Mouse (Mus musculus): Measurements from ENCODE around the gene Arxes2.
"Not testable (repeated sequence)": the region's sequence is repeated elsewhere in the genome, so short reads cannot be mapped to it uniquely, and the experiment has no call there.

The Arxes2 gene

DNA sequence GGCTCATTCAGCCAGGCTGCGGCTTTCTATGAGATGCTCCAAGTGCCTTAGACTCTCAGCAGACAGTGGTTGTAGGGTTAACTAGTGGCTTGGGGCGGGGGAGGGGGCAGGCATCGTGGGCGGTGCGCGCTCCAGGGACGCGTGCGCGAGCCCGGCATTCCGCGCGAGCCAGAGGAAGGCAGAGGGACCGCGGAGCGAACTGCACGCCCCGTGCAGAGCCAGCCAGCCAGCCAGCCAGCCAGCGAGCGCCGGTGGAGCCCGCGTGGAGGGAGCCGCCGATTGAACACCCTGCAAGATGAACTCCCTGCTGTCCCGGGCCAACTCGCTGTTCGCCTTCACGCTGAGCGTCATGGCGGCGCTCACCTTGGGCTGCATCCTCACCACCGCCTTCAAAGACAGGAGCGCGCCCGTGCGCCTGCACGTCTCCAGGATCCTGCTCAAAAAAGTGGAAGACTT is at the start of gene Arxes2:
TSS of gene Arxes2 (plus strand) at position 161 of the 456 bp plus-strand sequence.
- DNase-seq (ENCODE audit: low spot score in 2 of 2): not testable (repeated sequence)

DNA sequence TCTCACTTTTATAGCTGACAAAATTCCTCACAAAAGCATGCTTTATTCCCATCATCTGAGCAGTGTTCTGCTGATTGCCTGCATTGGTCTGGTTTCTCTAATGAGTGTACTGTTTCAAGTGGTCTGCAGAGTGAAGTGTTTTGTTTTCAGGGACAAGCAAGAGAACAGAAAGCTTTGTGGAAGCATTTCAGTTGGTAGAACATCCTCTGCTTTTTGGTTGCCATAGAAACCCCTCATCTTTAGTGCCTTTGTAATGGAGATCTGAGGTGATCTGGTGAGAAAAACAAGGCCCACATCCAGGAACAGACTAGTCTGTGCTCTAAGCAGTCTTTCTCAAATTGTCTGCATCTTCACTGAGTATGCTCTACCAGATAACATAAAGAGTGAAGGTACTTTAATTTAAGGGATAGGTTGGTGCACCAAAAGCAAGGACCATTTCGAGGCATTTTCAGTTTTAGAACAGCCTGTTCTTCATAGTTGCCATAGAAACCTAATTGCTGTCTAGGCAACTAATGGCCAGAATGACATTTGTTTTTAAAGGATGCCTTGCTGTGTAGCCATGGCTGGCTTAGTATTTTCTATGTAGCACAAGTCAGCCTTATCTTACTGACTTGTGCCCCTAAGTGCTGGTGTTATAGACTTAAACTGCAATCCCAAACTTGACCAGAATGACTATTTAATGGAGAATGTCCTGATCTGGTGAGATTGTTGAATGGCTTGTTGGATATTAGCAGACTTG is 44.8 kb upstream of the Arxes2 start:
- no peak for DNase-seq (ENCODE audit: low spot score in 2 of 2)

DNA sequence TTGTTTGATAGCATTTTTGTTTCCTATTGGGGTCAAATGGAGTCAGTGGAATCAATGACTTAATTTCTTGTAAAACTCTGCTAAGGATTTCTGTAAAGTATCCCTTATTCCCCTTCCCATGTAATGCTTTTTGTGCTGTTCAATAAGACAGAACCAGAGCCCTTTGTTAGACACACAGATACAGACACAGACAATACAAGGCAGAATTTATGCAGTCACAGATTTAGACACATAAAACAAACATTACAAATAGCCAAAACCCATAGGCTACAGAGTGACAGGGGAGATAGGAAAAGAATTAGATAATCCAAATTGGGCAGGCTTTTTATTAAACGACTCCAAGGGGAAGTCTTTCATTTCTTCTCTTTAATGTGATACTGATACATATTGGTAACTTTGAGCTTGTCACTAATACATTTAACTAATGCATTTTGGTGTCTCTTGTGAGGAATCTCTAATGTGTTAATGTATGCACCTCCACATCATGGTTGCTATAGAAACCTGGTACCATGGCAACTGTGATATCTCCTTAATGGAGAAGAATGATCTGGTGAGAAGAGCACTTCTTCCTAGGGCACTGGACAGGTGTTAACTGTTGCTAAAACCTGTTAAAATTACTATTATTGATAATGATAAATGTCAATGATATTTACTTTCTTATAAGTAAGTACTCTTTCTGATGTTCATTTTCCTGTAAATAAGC is 36.5 kb upstream of the Arxes2 start:
- no peak for DNase-seq (ENCODE audit: low spot score in 2 of 2)

DNA sequence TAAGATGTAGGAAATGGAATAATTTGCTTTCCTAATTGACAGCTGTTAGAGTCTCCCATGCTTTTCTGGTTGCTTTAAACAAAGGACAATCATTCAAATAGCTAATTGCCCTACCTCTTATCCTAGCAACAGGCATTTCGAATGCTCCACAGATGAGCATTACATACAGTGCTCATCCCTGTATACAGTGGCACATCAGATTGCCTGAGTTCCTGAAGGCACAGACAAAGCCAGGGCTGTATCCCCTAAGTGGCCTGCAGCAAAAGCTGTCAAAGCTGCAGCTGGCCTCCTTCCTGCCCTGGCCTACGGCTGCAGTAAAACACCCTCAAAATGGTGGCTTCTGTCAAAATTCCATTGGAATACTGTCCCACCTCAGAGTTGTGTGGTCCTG is 35.9 kb upstream of the Arxes2 start:
- DNase-seq (ENCODE audit: low spot score in 2 of 2): no peak

DNA sequence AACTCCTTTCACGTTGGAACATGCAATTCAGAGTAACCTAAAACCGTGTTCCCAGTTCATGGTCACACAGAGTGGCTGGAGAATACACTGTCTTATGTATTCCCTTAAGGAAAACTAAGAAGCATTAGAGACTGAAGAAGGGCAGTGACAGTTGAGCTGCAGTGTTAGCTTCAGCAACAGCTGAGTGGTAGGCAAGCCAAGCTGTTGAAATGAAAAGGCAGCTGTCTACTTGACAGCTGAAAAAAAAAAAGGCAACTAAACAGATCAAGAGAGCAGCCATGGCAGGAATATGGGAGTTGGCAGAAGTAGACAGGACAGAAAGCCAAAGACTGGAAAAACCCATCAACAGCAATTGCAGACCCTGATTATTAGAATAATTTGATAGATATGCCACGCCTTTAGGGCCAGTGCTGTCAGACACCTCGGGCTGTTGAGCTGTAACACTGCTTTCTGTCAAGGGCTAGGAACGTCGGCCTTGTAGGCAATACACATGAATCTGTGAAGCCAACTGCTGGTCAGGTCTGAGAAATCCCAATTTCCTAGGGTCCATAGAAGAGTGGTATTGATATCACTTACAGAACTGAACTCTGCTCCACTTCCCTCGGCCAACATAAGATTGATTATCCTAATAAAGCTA is 34.9 kb upstream of the Arxes2 start:
- no peak for DNase-seq (ENCODE audit: low spot score in 2 of 2)

DNA sequence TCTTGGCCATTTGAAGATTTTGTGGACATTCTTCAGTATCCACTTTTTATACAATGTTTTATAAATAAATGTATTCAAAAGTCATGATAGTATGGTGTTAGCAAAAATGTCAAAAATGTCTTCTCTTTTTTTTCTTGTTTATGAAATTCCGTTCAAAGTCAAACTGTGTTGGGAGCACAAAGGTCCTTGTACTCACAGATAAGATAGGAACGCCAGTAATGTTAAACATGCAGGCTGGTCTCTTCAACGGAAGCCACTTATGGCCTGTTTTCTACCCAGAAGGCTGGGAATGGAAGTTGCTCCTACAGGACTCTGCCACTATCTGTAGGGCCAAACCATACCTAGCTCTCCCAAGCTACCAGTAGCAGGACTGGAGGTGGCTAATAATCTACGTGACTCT is 34.1 kb upstream of the Arxes2 start:
- DNase-seq (ENCODE audit: low spot score in 2 of 2): no peak

DNA sequence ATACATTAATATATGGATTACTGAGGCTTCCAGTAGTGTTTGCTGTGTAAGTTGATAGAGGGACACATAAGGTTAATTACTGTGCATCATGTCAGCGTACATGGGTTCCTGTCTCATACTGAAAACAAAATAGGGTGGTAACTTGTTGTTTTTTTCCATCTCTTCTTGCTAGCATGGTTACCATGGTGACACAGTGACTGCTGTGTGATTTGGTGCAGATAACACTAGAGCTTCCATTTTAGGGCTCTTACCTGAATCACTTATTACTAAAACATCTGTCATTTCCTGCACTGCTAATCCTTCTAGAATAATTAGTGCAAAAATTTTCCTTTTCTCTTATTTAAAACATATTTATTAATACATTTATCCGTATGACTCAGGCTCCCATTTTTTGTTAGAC is 31.3 kb upstream of the Arxes2 start:
- DNase-seq (ENCODE audit: low spot score in 2 of 2): no peak

DNA sequence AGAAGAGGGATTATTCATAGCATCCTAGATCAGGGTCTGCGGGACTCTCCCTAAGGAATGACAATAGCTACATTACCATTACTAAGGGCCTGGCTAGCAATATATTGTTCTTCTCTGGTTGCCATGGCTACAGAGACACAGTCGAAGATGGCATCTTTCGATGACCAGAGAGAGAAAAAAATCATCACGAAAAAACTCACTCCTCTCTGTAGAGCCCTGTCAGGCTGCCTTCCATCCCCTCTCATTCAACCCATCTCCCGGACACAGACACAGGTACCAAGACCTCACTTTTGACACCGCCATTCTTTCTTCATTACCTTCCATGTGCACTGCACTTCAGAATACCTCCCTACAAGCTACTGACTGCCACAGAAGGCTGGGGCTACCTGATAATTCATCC is 30.5 kb upstream of the Arxes2 start:
- no peak for DNase-seq (ENCODE audit: low spot score in 2 of 2)

DNA sequence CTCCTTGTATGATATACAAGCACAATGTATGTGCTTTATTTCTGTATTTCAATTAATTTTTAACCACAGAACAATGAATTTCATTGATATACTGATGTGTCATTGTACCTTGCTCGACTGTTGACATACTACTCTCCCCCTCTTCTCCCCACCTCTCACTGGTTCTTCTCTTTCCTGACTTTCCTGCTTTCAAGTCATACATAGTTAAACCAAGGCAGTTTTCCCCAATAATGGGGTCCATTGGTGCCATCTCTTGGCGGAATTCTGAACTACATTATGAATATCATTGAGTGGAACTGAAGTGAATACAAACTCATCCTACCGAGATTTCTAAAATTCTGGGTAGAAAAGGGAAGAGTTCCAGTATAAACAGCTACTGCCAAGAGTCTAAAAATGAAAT is 30.0 kb upstream of the Arxes2 start:
- DNase-seq (ENCODE audit: low spot score in 2 of 2): no peak

DNA sequence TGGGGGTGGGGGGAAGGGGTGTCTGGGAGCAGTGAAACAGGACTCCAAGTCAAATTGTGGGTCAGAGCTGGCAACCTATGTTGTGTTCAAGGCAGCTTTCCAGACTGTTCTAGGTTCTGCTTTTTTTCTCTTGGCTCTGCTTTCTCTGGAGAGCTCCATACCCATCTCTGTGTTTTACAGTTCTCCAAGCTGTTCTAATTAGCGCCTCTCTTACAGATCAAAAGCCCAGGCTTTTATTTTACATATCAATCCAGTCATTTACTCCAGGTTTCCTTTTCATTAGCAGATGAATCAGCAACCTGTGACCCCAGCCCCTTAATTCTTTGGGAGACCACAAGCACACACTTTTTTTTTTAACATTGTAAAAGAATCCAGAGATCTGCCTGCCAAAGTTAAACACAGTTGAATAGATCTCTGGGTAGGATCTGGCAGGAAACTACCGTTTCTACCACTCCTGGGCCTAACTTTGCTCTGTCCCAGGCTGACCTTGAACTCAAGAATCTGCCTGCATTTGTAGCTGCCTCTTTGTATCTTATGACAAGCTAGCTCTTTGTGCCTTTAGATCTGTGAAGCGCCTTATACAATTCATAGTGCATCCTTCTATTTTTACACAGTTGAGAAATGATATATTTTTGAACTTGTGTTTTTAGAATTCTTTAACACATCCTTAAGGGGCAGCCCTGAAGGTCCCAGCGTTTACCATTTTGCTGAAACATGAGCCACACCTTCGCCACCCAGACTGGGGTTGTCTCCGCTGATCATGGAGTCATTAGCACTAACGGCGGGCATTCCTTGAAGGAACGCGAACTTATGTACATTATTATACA is 19.8 kb upstream of the Arxes2 start:
- DNase-seq (ENCODE audit: low spot score in 2 of 2): no peak

DNA sequence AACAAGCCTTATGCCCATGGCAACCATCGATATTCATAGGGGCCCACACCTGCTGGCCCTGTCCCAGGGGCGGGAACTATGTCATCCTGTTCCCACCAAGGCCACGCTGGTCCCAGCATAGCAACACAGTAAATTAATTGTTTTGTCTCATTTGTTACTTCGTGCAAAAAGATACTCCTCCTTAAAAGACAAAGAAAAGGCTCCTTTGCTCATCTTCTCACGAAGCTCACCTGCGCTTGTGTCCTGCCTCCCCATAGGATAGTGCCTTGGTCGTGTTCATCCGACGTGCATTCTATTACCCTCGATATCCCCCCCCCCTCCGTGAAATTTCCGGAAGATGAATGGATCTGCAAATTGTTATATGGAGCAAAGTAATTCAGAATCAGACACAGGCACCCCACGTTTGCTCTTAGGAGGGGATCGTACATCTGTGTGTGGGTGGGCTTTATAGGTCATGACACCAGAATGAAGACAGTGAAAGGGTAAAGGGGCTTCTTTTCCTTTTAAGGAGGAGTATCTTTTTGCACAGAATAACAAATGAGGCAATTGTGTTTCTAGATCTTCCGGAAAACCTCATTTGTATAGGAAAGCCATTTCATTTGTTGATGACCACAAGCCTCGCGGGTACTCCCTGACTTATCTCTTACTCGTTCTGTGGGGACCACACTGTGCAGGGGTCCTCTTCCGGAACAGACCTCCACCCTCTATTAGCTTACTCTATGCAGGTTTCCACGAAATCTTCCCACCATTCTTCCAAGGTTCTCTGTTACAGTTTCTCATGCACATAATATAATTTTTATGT is 19.0 kb upstream of the Arxes2 start:
- no peak for DNase-seq (ENCODE audit: low spot score in 2 of 2)

DNA sequence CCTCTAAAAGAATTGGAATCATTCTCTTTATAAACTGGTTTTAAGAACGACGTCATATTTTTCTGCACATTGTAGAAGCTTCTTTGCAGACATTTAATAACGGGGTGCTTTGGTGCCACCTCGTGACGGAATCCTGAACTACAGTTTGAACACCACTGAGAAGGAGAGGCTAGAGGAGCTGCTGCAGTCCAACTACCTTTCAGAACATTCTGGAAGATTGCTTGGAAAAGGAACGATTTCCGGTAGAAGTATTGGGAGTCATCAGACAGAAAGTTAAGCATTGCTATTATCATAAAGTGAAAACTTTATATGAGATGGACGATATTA is 18.4 kb upstream of the Arxes2 start:
- DNase-seq (ENCODE audit: low spot score in 2 of 2): peak; percentile 20 to 74

DNA sequence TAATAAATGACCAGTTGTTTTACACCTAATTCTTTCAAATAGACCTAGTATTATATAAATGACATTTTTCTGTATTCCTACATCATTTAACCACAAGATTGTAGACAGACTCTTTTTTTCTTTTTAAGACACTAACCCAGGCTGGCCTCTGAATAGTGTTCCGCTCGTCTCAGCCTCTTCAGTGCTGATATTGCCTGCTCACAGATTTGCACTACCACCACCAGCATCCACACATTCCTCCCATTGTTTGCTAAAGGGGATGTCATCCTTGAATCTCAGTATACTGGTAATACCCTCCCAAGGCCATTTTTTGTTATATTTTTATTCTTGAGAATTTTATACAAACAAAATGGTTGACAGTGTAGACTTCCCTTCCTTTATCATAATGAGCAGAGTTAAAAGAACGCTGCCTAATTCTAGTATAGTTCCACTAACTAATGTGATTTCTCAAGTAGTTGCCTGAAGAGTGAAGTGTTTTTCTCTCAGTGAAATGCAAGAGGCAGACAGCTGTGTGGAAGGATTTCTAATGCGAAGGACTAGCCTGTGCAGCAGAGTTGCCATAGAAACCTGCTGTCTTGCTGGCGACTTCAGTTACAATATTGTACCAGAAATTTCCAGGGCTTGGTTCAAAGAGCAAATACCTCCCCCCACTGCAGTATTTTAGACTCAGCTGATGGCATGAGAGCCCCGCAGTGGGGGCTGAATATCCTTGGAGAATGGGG is 8.9 kb upstream of the Arxes2 start:
- DNase-seq (ENCODE audit: low spot score in 2 of 2): no peak

DNA sequence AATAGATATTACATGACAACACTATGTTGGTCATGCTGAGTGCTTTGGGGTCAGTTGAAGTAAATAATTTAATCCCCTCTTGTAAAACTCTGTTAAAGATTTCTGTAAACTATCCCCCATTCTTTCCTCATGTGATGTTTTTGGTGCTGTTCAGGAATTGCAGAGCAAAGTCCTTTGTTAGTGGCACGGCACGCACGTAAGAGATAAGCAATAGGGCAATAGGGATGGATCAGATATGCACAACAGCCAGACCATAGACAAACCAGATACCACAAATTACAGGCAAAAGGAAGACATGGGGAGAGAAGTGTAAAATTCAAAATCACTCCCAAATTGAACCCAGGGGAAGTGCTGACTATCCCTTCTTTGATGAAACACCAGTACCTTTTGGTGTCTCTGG is 7.4 kb upstream of the Arxes2 start:
- no peak for DNase-seq (ENCODE audit: low spot score in 2 of 2)

DNA sequence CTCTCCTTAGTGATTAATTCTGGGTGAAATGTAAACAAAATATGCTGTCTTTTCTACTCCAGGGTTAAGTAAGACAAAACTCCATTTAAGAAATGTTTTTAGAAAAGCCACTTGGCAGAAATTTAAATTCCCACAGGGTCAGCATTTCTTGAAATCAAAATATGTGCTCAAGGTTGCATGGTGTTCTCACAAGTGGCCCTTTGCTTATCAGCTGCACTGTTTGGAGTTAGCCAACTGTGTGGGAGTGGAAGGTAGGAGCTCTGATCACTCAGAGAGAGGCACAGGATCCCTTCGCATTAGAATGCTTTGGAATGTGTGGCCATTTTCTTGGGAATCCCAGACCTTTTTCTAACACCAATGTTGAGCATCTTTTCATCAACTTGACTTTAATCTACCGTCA is 3.0 kb upstream of the Arxes2 start:
- DNase-seq (ENCODE audit: low spot score in 2 of 2): no peak

DNA sequence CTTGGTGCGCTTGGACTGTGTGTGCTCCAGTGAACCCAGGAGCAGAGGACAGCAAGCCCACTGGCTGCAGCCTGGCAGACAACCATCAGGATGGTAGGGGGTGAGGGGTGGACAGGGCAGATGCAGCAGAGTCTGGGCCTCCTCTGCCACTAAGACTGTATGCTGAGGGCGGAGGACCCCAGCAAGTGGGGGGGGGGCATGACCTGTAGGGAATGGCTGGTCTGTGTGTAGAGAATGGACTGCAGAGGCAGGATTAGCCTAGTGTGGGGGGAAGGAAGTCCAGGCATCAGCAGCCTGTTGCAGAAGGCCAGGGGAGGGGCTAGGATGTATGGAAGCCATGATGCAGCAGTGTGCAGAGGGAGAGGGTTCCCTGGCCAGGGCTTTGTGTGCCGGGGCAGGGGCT is 431 bp upstream of the Arxes2 start:
- DNase-seq (ENCODE audit: low spot score in 2 of 2): not testable (repeated sequence)

DNA sequence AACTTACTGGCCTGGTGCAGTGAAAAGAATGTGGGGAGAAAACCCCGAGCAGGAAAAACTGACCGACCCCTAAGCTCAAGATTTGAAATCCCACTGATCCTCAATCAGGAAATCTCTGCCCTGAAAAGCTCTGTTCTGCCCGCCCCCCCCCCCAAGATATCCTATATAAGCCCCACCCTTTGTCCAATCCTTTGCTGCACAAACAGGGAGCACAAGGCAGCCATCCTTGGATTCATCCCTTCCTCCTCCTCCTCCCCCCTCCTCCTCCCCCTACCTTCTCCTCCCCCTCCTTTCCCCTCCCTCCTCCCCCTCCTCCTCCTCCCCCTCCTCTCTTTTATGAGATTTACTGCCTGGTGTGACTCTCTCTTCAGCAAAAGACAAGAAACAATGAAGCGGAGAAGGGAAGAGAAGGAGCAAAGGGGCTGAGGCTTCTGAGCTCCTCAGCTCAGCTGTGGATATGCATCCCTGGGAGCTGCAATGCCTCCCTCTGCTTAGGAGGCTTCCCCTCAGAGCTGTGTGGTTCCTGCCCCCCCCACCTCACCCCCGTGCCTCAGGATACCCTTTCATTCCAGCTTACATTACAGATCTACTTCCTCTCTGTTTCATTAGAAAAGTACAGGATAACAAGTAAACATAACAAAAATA is 13.7 kb downstream of the Arxes2 start:
- no peak for DNase-seq (ENCODE audit: low spot score in 2 of 2)

DNA sequence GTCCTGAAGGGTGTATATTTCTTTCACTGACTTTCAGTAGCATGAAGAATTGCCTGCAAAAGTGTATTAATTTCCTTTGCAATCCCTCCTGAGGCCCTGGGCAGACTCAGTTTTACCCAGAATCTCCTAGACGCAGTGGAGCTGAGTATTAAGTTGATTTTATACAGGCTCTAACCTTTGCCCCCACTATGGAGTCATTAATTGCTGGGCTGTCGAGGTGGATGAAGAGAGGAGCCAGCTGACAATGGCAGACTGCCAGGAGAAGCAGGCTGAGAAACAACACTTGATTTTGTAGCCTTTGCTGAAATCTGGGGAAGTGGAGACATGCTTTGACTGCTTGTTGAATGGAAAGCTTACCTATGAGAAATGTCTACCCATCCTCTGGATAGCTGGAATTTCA is 20.8 kb downstream of the Arxes2 start:
- DNase-seq (ENCODE audit: low spot score in 2 of 2): no peak

DNA sequence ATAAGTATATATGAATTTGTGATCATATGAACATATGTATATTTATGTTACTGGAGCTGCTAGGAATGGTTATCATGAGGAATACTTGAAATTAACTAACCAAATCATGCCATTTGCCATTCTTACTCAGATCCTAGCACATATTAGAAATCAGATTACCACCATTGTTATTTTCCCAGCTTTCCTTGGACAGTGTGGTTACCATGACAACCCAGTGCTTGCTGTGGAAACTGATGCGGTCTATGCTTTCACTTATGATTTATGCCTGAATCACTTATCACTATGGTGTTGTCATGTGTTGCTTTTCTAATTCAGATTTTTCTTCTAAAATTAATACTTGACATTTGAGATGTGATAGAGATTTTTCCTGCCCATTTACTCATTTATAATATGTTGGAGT is 36.7 kb downstream of the Arxes2 start:
- no peak for DNase-seq (ENCODE audit: low spot score in 2 of 2)
